Mouse (Mus musculus): Measurements from ENCODE around the gene Chtop.

Gene Chtop

GRCm38 (mm10) chr3:90508950-90509746 is at the start of gene Chtop:
Gene Chtop, minus strand, starts transcription at chr3:90509498.
- DNase-seq (ENCODE audit: low read depth in 2 of 2, low spot score in 2 of 2), result peak; percentile 98 to 99

GRCm38 (mm10) chr3:90555954-90556353 is 46.7 kb upstream of the Chtop start:
- DNase-seq (ENCODE audit: low read depth in 2 of 2, low spot score in 2 of 2), result no peak

GRCm38 (mm10) chr3:90552231-90552630 is 42.9 kb upstream of the Chtop start:
- DNase-seq (ENCODE audit: low read depth in 2 of 2, low spot score in 2 of 2), result no peak

- DNase-seq (ENCODE audit: low read depth in 2 of 2, low spot score in 2 of 2), result no peak
Measured at GRCm38 (mm10) chr3:90550421-90550790, 41.1 kb upstream of the Chtop start.

- DNase-seq (ENCODE audit: low read depth in 2 of 2, low spot score in 2 of 2), result no peak
Measured at GRCm38 (mm10) chr3:90549676-90550420, 40.5 kb upstream of the Chtop start.

- no peak for DNase-seq (ENCODE audit: low read depth in 2 of 2, low spot score in 2 of 2)
Measured at GRCm38 (mm10) chr3:90540904-90541303, 31.6 kb upstream of the Chtop start.

- no peak for DNase-seq (ENCODE audit: low read depth in 2 of 2, low spot score in 2 of 2)
Measured at GRCm38 (mm10) chr3:90537905-90538296, 28.6 kb upstream of the Chtop start.

GRCm38 (mm10) chr3:90537141-90537904 is 28.0 kb upstream of the Chtop start, which contains the start of gene S100a16:
Gene S100a16, plus strand, starts transcription at chr3:90537254.
- no peak for DNase-seq (ENCODE audit: low read depth in 2 of 2, low spot score in 2 of 2)

GRCm38 (mm10) chr3:90535446-90535845 is 26.1 kb upstream of the Chtop start:
- DNase-seq (ENCODE audit: low read depth in 2 of 2, low spot score in 2 of 2), result no peak

- DNase-seq (ENCODE audit: low read depth in 2 of 2, low spot score in 2 of 2), result no peak
Measured at GRCm38 (mm10) chr3:90531713-90532112, 22.4 kb upstream of the Chtop start.

GRCm38 (mm10) chr3:90527291-90527873 is 18.1 kb upstream of the Chtop start:
- no peak for DNase-seq (ENCODE audit: low read depth in 2 of 2, low spot score in 2 of 2)

GRCm38 (mm10) chr3:90526580-90526979 is 17.3 kb upstream of the Chtop start, which contains the start of gene S100a14:
Gene S100a14, plus strand, starts transcription at chr3:90526856.
- DNase-seq (ENCODE audit: low read depth in 2 of 2, low spot score in 2 of 2), result no peak

GRCm38 (mm10) chr3:90526076-90526475 is 16.8 kb upstream of the Chtop start:
- DNase-seq (ENCODE audit: low read depth in 2 of 2, low spot score in 2 of 2), result no peak

GRCm38 (mm10) chr3:90525421-90525820 is 16.1 kb upstream of the Chtop start:
- DNase-seq (ENCODE audit: low read depth in 2 of 2, low spot score in 2 of 2), result peak in 1 of 2 experiments; percentile 11

GRCm38 (mm10) chr3:90517711-90518110 is 8.4 kb upstream of the Chtop start:
- no peak for DNase-seq (ENCODE audit: low read depth in 2 of 2, low spot score in 2 of 2)

GRCm38 (mm10) chr3:90515789-90516188 is 6.5 kb upstream of the Chtop start:
- DNase-seq (ENCODE audit: low read depth in 2 of 2, low spot score in 2 of 2), result no peak

- peak in 1 of 2 experiments; percentile 11 for DNase-seq (ENCODE audit: low read depth in 2 of 2, low spot score in 2 of 2)
Measured at GRCm38 (mm10) chr3:90515242-90515641, 5.9 kb upstream of the Chtop start.

- peak; percentile 35 to 40 for DNase-seq (ENCODE audit: low read depth in 2 of 2, low spot score in 2 of 2)
Measured at GRCm38 (mm10) chr3:90514691-90515090, 5.4 kb upstream of the Chtop start.

GRCm38 (mm10) chr3:90513796-90514590 is 4.7 kb upstream of the Chtop start, which contains the start of the genes S100a1 and S100a13:
Gene S100a1, minus strand, starts transcription at chr3:90514392.
Gene S100a13, plus strand, starts transcription at chr3:90514435.
- no peak for DNase-seq (ENCODE audit: low read depth in 2 of 2, low spot score in 2 of 2)
